Mouse (Mus musculus) erythroblast, embryonic 14.5 days (primary cell): ENCODE data around the gene Ror1.

Source experiments
- GATA1 ChIP-seq: IDR thresholded peaks from 2 replicates; pipeline ENCODE4 v1.6.1; 2012; ENCODE audit warnings: low read length, inconsistent platforms, mixed read lengths
- TAL1 ChIP-seq: IDR thresholded peaks from 3 replicates; pipeline ENCODE4 v1.6.1; 2012; ENCODE audit warnings: low read length, inconsistent platforms, mixed read lengths

DNA sequence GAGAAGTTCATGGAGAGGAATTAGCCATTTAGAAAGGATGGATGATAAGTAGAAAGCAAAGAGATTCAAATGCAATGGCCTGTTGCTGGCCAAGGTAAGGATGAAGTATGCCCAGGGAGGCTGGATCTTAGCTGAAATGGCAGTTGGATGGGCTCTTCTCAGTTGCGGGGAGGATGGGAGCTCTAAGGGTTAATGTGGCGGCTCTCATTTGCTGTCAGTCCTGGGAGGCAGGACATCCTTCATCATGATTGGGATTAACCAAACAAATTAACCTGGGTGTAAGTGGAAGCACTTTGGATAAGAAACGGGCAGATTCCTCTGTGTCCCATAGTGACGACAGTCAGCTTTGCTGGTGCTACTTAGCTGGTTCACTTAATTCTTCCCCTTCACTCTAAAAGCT is 112.5 kb downstream of the Ror1 start:
- TF ChIP-seq GATA1 (no peak), TAL1 (no peak)
